Mouse (Mus musculus): ENCODE measurements around the gene Snd1. TPM values are rescaled to one million over a fixed set of nuclear protein-coding genes. Genes with fewer than 3 reads are reported as not detected.

Snd1 gene
- 100 to 1,000 TPM; 110 to 112 TPM for total RNA-seq (2021)
- long read RNA-seq, experiment 1, transcript Snd1-201 (24 exons, 3,482 nt), result major isoform, 45 of 72 reads
- long read RNA-seq, experiment 1, partial matches to known transcripts, result 18 of 72 reads
- long read RNA-seq, experiment 1, other reads (novel, unspliced or antisense), result 9 of 72 reads
- long read RNA-seq, experiment 2, transcript Snd1-201 (24 exons, 3,482 nt), result major isoform, 54 of 86 reads
- long read RNA-seq, experiment 2, partial matches to known transcripts, result 17 of 86 reads
- long read RNA-seq, experiment 2, other reads (novel, unspliced or antisense), result 15 of 86 reads

DNA sequence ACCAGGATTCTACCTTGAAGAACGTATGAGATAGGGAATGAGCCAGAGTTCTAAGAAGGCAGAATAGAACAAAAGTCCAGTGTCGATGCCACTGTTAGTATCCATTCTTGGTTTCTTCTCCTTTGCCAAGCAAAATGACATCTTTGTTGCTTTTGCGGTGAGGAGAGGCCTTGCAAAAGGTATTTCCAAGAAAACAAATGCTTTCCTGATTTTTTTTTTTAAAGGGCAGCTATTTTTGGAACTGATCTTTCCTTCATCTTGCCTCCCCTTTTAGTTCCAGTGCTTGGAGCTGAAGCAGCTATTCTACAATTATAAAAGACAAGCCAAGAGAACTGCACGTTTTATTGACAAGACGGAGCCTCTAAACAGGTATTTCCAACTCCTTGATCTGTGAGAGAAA, at the start of gene Snd1:
TSS of gene Snd1 (plus strand) at position 301 of the 400 bp plus-strand sequence.
- DNase-seq (ENCODE audit: low spot score in 2 of 2), result no peak
- Histone ChIP-seq H3K4me3 (no peak within 1 kb of the TSS), H3K27ac (no peak within 1 kb of the TSS)
- no peak for TF ChIP-seq CTCF (conservative IDR thresholded peaks at IDR 0.05)

DNA sequence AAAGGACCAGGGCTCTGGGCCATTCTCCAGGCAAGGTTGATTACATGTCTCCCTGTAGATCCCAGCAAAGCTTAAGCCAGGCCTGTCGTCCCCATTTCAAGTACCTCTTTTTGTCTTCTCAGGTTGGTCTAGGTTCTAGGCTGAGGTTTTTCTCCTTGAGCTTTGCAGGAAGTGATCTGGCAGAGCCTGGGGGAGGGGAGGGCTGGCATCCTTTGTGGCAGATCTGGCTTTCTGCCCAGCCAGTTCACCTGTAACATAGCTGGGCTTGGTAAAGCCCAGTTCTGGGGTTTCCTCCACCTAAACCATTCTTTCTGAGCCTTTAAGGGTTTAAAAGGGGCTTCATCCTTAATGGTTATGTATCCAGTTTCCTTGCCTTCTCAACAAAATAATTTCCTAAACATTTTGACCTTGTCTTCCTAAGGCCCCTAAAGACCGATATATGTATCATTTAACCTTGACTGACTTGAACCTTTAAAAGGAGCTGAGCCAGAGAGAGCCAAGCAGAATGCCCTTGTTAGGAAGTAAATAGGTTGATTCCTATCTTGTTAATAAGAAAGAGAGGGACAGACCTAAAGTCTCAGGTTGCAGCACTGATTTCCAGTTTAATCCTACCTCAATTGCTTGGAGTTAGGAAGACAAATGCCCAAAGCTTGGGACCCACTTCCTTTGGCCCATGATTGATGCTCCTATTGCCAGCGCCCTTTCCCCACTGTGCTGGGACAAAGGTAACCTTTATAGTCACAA, 47.7 kb upstream of the Snd1 start, which contains the start of gene Fscn3:
TSS of gene Fscn3 (plus strand) at position 694 of the 744 bp plus-strand sequence.
- no peak for TF ChIP-seq CTCF (conservative IDR thresholded peaks at IDR 0.05)
- no peak within 1 kb of the TSS for H3K27ac ChIP-seq
- H3K4me3 ChIP-seq, result no peak within 1 kb of the TSS
- no peak for DNase-seq (ENCODE audit: low spot score in 2 of 2)

DNA sequence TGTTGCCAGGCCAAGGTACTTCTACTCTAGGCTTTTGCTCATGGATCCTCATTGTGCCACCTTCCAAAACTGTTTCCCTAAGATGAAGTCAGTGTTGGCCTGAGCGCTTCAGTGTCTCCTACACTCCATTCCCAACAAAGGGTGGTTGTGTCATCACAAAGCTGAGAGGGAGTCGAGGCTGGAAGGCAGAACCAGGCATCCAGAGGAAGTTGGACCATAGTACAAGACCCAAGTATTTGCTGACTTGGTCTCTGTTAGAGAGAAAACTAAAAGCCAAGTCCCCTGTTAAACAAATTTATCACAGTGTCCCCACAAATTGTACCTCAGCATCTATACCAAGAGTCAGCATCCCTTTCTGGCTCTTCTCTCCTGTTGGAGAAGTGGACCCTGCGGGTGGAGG, 46.6 kb upstream of the Snd1 start, which contains the start of gene Gcc1:
TSS of gene Gcc1 (minus strand) at position 101 of the 400 bp plus-strand sequence.
- H3K27ac ChIP-seq, result no peak within 1 kb of the TSS
- DNase-seq (ENCODE audit: low spot score in 2 of 2), result no peak
- no peak within 1 kb of the TSS for H3K4me3 ChIP-seq
- no peak for TF ChIP-seq CTCF (conservative IDR thresholded peaks at IDR 0.05)

DNA sequence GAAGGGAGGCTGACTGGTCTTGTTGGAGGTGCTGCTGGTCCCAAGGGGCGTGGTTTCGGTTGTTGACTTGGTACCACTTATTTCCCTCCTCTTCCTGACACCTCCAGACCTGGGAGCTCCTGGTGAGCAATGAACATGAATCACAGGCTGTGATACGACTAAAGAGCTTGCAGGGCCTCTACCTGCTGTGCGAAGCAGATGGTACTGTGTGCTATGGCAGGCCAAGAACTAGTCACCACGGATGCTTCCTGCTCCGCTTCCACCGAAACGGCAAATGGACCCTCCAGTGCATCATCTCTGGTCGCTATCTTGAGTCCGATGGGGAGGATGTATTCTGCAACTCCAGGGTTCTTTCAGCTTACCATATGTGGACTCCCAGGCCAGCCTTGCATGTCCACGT, 45.1 kb upstream of the Snd1 start:
- DNase-seq (ENCODE audit: low spot score in 2 of 2), result no peak
- H3K4me3 ChIP-seq, result no peak overlapping the region

DNA sequence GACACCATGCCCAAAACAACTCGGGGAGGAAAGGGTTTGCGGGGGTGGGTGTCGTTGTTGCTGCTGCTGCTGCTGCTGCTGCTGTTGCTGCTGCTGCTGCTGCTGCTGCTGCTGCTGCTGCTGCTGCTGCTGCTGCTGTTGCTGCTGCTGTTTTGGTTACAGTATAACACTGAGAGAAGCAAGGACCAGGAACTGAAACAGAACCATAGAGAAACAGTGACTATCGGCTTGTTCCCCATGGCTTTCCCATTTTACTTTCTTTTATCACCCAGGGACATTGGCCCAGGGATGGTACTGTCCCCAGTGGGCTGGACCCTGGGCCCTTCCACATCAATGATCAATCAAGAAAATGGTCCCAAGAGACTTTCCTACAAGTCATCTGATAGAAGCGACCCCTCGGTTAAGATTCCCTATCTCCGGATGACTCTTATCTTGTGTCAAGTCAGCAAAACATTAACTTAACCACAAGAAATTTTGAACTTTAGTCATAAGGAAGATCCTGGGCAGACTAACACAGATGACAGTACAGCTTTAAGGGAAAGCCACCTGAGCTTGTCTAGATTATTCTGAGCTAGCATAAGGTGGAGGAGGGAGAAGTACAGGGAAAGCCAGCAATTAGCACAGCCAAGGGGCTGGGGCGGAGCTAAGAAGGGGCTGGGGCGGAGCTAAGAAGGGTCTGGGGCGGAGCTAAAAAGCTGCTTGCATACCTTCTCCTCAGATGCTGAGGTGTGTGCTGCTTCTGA, 44.0 kb upstream of the Snd1 start:
- no peak for TF ChIP-seq CTCF (conservative IDR thresholded peaks at IDR 0.05)
- Histone ChIP-seq H3K27ac (no peak overlapping the region), H3K4me3 (no peak overlapping the region)
- DNase-seq (ENCODE audit: low spot score in 2 of 2), result no peak

More for the DNA sequence above, 45.1 kb upstream of the Snd1 start:
- TF ChIP-seq CTCF (conservative IDR thresholded peaks at IDR 0.05), result no peak
- H3K27ac ChIP-seq, result no peak overlapping the region

DNA sequence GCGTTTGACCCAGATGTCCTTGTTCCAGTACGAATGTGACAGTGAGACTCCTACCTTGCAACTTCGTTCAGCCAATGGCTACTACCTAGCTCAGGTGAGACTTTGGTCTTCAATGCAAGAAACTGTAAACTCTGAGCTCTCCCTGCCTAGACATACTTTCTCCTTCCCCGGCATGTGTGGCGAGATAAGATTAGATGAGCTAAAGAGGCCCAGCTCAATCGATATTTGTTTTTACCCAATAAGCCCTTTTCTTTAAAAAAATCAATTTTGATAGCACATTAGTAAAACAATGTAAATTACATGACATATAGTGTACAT, 43.4 kb upstream of the Snd1 start:
- no peak for DNase-seq (ENCODE audit: low spot score in 2 of 2)
- no peak for TF ChIP-seq CTCF (conservative IDR thresholded peaks at IDR 0.05)
- H3K27ac ChIP-seq, result no peak overlapping the region
- no peak overlapping the region for H3K4me3 ChIP-seq

DNA sequence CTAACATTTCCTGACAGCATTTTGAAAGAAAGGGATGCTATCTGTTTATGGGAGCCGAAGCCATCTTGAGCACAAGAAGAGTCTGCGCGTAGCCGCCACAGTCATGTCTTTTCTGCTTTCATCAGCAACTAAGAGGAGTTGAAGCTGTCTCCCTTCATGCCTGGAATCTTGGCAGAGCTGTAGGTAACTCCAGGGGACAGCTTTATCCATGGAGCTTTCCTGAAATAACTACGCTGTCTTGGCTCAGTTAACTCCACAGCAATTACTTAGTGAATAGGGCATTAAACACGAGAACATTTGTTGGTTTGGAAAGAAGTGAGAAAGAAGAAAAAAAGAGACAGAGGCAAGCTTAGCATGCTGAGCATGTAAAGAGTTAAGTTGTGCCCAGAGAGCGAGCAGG, 27.0 kb upstream of the Snd1 start:
- H3K4me3 ChIP-seq, result no peak overlapping the region
- H3K27ac ChIP-seq, result no peak overlapping the region
- no peak for DNase-seq (ENCODE audit: low spot score in 2 of 2)
- TF ChIP-seq CTCF (conservative IDR thresholded peaks at IDR 0.05), result no peak

DNA sequence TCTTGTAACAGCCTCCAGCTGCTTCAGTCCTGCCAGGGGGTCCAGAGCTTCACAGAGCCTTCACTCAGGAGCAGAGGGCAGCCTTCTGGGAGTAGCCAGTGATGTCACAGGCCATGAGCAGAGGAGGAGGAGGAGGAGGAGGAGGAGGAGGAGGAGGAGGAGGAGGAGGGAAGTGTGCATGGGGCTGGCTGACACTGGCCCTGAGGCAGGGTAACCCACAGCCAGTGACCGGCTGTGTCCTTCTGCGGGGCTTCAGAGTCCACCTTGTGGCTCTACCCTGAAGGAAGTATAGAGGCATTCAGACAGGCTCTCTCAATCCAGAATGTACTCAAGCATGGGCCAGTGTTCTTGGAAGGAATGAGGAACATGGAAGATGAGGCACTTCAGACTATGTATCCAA, 25.7 kb upstream of the Snd1 start, which contains the start of gene Pax4:
TSS of gene Pax4 (minus strand) at position 101 of the 400 bp plus-strand sequence.
- no peak for DNase-seq (ENCODE audit: low spot score in 2 of 2)
- H3K27ac ChIP-seq, result no peak within 1 kb of the TSS
- no peak within 1 kb of the TSS for H3K4me3 ChIP-seq
- no peak for TF ChIP-seq CTCF (conservative IDR thresholded peaks at IDR 0.05)

DNA sequence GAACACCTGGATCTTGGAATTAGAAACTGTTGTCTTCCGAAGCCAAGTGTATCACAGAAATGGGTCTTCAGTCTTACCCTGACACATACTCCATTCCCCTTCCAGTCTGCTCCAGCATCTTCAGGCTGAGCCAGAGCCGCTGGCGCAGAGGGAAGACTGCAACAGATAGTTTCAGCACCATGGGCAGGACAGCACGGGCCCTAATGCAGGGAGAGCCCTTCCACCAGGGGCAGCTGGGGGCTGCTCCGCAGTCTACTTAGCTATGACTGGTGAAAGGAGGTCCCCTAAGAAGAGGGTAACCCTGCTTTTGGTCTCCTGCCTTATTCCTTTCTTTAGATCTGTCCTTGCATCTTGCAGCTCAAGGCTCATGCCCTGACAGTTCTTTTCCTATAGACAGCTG, 24.5 kb upstream of the Snd1 start:
- DNase-seq (ENCODE audit: low spot score in 2 of 2), result no peak

DNA sequence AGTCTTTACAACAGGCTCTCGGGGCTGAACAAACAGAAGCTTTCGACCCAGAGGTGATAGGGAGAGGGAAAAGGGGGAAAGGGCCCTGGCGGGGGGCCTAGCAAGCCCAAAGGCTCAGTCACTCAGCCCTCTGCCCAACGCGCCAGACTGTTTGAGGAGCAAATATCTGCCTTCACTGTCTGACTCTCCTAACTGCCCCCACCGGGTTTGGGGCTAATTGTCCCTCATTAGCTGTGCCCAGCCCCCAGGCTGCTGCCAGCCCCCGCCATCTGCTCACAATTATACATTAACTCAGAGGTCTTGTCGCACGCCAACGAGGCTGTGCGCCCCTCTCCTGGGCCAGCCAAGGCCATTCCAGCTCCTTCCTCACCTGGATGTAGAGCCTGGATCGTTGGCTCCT, 24.0 kb upstream of the Snd1 start:
- Histone ChIP-seq H3K4me3 (no peak overlapping the region), H3K27ac (no peak overlapping the region)
- no peak for TF ChIP-seq CTCF (conservative IDR thresholded peaks at IDR 0.05)
- DNase-seq (ENCODE audit: low spot score in 2 of 2), result no peak

More for the DNA sequence above, 24.5 kb upstream of the Snd1 start:
- TF ChIP-seq CTCF (conservative IDR thresholded peaks at IDR 0.05), result no peak
- Histone ChIP-seq H3K4me3 (no peak overlapping the region), H3K27ac (no peak overlapping the region)

DNA sequence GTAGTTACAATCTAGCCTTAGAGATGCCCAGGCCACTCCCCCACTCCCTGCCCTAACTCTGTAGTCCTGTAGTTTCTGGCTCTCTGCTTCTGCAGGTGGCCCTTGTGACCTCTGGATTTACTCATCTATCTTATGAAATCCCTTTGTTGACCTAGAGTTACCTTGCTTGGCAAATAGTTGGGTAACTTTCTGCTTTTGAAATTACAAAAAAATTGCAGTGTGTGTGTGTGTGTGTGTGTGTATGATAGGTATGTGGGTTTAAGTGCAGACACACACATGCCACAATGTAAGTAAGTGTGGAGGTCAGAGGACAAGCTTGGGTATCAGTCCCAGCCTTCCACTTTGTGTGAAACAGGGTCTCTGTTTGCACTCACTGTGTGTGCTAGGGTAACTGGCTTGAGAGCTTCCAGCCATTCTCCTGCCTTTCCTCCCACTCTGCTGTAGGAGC, 15.7 kb upstream of the Snd1 start:
- no peak overlapping the region for H3K4me3 ChIP-seq
- H3K27ac ChIP-seq, result no peak overlapping the region
- no peak for TF ChIP-seq CTCF (conservative IDR thresholded peaks at IDR 0.05)
- DNase-seq (ENCODE audit: low spot score in 2 of 2), result no peak

DNA sequence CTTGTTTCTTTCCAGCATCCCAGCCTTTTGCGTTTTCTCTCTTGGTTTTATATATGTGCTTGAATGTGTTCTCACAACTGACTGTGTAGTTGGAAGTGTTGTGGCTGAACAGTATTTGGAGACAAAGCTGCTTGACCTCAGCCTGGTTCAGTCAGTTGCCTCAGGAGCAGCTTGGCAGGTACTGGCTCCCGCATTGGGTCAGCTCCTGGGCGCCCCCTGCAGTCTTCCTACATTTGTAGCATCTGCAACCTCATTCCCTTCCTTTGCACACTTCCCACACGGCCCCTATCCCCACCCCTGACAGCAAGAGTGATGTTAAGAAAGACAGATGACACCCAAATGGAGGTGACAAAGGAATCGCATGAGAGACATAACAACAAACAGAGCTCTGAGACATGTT, 14.4 kb upstream of the Snd1 start:
- H3K27ac ChIP-seq, result no peak overlapping the region
- DNase-seq (ENCODE audit: low spot score in 2 of 2), result peak; percentile 52 to 64

DNA sequence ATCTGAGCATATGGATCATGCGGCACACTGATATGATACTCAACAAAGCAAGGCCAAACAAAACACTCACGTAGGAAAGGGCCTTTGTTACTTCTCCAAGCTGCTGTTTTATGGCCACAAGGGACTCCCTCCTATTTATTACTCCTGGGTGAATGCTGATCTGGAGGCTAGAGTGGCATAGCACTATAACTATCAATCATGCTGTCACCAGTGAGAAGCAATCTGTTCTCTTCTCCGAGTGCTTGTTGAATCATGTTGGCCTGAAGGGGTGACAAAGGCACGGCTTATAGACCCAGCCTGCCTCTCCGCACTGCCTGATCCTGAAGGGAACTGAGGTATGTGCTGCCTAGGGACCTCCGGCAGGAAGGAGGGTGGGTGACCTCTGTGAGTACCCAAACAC, 10.3 kb upstream of the Snd1 start:
- no peak for TF ChIP-seq CTCF (conservative IDR thresholded peaks at IDR 0.05)
- no peak overlapping the region for H3K4me3 ChIP-seq
- H3K27ac ChIP-seq, result no peak overlapping the region
- DNase-seq (ENCODE audit: low spot score in 2 of 2), result no peak

More for the DNA sequence above, 14.4 kb upstream of the Snd1 start:
- TF ChIP-seq CTCF (conservative IDR thresholded peaks at IDR 0.05), result peak; percentile 83
- no peak overlapping the region for H3K4me3 ChIP-seq
